Mouse (Mus musculus) embryonic fibroblast, embryonic 13.5 days (primary cell): ENCODE data around the gene Moxd2.

Source experiments
- CTCF ChIP-seq: IDR thresholded peaks from 2 replicates; pipeline ENCODE4 v1.5.1; 2011; ENCODE audit warnings: mild to moderate bottlenecking, control low read depth, low read length, moderate library complexity, borderline replicate concordance; ENCODE audit not compliant: insufficient read depth
- POLR2A ChIP-seq: IDR thresholded peaks from 2 replicates; pipeline ENCODE4 v1.6.1; 2011; ENCODE audit warnings: low read depth, mild to moderate bottlenecking, control low read depth, low read length, moderate library complexity

GRCm38 (mm10) chr6:40894716-40895115, 7.4 kb upstream of the Moxd2 start:
- no peak for TF ChIP-seq POLR2A
- TF ChIP-seq CTCF, result no peak
